Mouse (Mus musculus): ENCODE results near the gene Gpr4. TPM values are rescaled to one million over a fixed set of nuclear protein-coding genes. Genes with fewer than 3 reads are reported as not detected.
A peak's percentile ranks its signal among the peaks of the same experiment; 100 is the strongest.

Gene Gpr4
- polyA plus RNA-seq, 1 experiment from 2014 or later: 1.6 TPM

GRCm38 (mm10) chr7:19227883-19228792 is 15.8 kb downstream of the Gpr4 start, which contains the start of gene Opa3:
Opa3 (plus strand) TSS chr7:19228334.
- WGBS: under 1% methylated on average over 90 of the region's 91 CpGs
- no peaks in the 10 kb centered on the region for H3K9me3 ChIP-seq (ENCODE audit: control insufficient read depth, low read length)
- ATAC-seq (replicated peaks; ENCODE audit: low FRiP score): peak; percentile 95

GRCm38 (mm10) chr7:19228793-19229148 is 16.4 kb downstream of the Gpr4 start:
- H3K9ac ChIP-seq (ENCODE audit: low read length): peak overlapping the region; percentile 69
- H3K27me3 ChIP-seq (ENCODE audit: control insufficient read depth, insufficient read depth, low read length): no peaks in the 10 kb centered on the region
- ATAC-seq (replicated peaks; ENCODE audit: low FRiP score) (no peak), DNase-seq (ENCODE audit: low spot score) (no peak)
- peaks cover 2% of the 10 kb centered on the region; the same call in 1 of the 2 replicates for H3K4me1 ChIP-seq (replicated peaks; ENCODE audit: control insufficient read depth, insufficient read depth, low read length)
- no peaks in the 10 kb centered on the region for H3K36me3 ChIP-seq (ENCODE audit: control insufficient read depth, insufficient read depth, low read length)
- WGBS: under 1% methylated on average over 14 of the region's 14 CpGs
- peak overlapping the region; percentile 64 for H3K27ac ChIP-seq (ENCODE audit: low read depth, low read length)
- peak overlapping the region; percentile 60 for H3K4me3 ChIP-seq (ENCODE audit: low read depth, low read length)
- H3K4me2 ChIP-seq (ENCODE audit: low read depth, low read length, severe bottlenecking): peak overlapping the region; percentile 87
- H3K9me3 ChIP-seq (ENCODE audit: control insufficient read depth, low read length): no peaks in the 10 kb centered on the region

More at GRCm38 (mm10) chr7:19227883-19228792, 15.8 kb downstream of the Gpr4 start, which contains the start of gene Opa3:
- DNase-seq (ENCODE audit: low spot score): peak; percentile 99
- Histone ChIP-seq H3K4me1 (replicated peaks; ENCODE audit: control insufficient read depth, insufficient read depth, low read length) (peaks cover 2% of the 10 kb centered on the region; the same call in 1 of the 2 replicates), H3K27ac (ENCODE audit: low read depth, low read length) (peak within 1 kb of the TSS; percentile 98), H3K9ac (ENCODE audit: low read length) (peak within 1 kb of the TSS; percentile 71), H3K27me3 (ENCODE audit: control insufficient read depth, insufficient read depth, low read length) (no peaks in the 10 kb centered on the region), H3K4me2 (ENCODE audit: low read depth, low read length, severe bottlenecking) (peak within 1 kb of the TSS; percentile 87), H3K36me3 (ENCODE audit: control insufficient read depth, insufficient read depth, low read length) (no peaks in the 10 kb centered on the region), H3K4me3 (ENCODE audit: low read depth, low read length) (peak within 1 kb of the TSS; percentile 60)

- ATAC-seq (replicated peaks; ENCODE audit: low FRiP score) (no peak), DNase-seq (ENCODE audit: low spot score) (no peak)
- H3K4me2 ChIP-seq (ENCODE audit: low read depth, low read length, severe bottlenecking): peak overlapping the region; percentile 87
- H3K4me3 ChIP-seq (ENCODE audit: low read depth, low read length): peak overlapping the region; percentile 60
- H3K27ac ChIP-seq (ENCODE audit: low read depth, low read length): no peak overlapping the region
- peaks cover 2% of the 10 kb centered on the region; the same call in 1 of the 2 replicates for H3K4me1 ChIP-seq (replicated peaks; ENCODE audit: control insufficient read depth, insufficient read depth, low read length)
- no peaks in the 10 kb centered on the region for H3K9me3 ChIP-seq (ENCODE audit: control insufficient read depth, low read length)
- no peaks in the 10 kb centered on the region for H3K27me3 ChIP-seq (ENCODE audit: control insufficient read depth, insufficient read depth, low read length)
- WGBS: 49% methylated on average over 5 of the region's 5 CpGs
- H3K9ac ChIP-seq (ENCODE audit: low read length): peak overlapping the region; percentile 69
- H3K36me3 ChIP-seq (ENCODE audit: control insufficient read depth, insufficient read depth, low read length): no peaks in the 10 kb centered on the region
Observed at GRCm38 (mm10) chr7:19229404-19229803, 17.1 kb downstream of the Gpr4 start.

GRCm38 (mm10) chr7:19230041-19230580 is 17.8 kb downstream of the Gpr4 start:
- Histone ChIP-seq H3K9me3 (ENCODE audit: control insufficient read depth, low read length) (no peaks in the 10 kb centered on the region), H3K4me2 (ENCODE audit: low read depth, low read length, severe bottlenecking) (no peak overlapping the region), H3K4me3 (ENCODE audit: low read depth, low read length) (no peak overlapping the region), H3K36me3 (ENCODE audit: control insufficient read depth, insufficient read depth, low read length) (no peaks in the 10 kb centered on the region), H3K27ac (ENCODE audit: low read depth, low read length) (no peak overlapping the region), H3K4me1 (replicated peaks; ENCODE audit: control insufficient read depth, insufficient read depth, low read length) (peaks cover 2% of the 10 kb centered on the region; the same call in 1 of the 2 replicates), H3K27me3 (ENCODE audit: control insufficient read depth, insufficient read depth, low read length) (no peaks in the 10 kb centered on the region), H3K9ac (ENCODE audit: low read length) (no peak overlapping the region)
- DNase-seq (ENCODE audit: low spot score) (no peak), ATAC-seq (replicated peaks; ENCODE audit: low FRiP score) (no peak)
- 96% methylated on average over 2 of the region's 2 CpGs for WGBS

GRCm38 (mm10) chr7:19230899-19231298 is 18.6 kb downstream of the Gpr4 start:
- H3K4me2 ChIP-seq (ENCODE audit: low read depth, low read length, severe bottlenecking): no peak overlapping the region
- no peak for ATAC-seq (replicated peaks; ENCODE audit: low FRiP score)
- no peaks in the 10 kb centered on the region for H3K36me3 ChIP-seq (ENCODE audit: control insufficient read depth, insufficient read depth, low read length)
- WGBS: 98% methylated on average over 5 of the region's 5 CpGs
- no peak for DNase-seq (ENCODE audit: low spot score)
- H3K4me1 ChIP-seq (replicated peaks; ENCODE audit: control insufficient read depth, insufficient read depth, low read length): peaks cover 2% of the 10 kb centered on the region; the same call in 1 of the 2 replicates
- no peak overlapping the region for H3K9ac ChIP-seq (ENCODE audit: low read length)
- H3K27me3 ChIP-seq (ENCODE audit: control insufficient read depth, insufficient read depth, low read length): no peaks in the 10 kb centered on the region
- no peak overlapping the region for H3K27ac ChIP-seq (ENCODE audit: low read depth, low read length)
- H3K9me3 ChIP-seq (ENCODE audit: control insufficient read depth, low read length): no peaks in the 10 kb centered on the region
- no peak overlapping the region for H3K4me3 ChIP-seq (ENCODE audit: low read depth, low read length)

GRCm38 (mm10) chr7:19231849-19232248 is 19.5 kb downstream of the Gpr4 start:
- WGBS: 97% methylated on average over 3 of the region's 3 CpGs

GRCm38 (mm10) chr7:19234652-19235051 is 22.3 kb downstream of the Gpr4 start:
- Histone ChIP-seq H3K36me3 (ENCODE audit: control insufficient read depth, insufficient read depth, low read length) (no peaks in the 10 kb centered on the region), H3K4me2 (ENCODE audit: low read depth, low read length, severe bottlenecking) (no peak overlapping the region), H3K27ac (ENCODE audit: low read depth, low read length) (no peak overlapping the region), H3K9me3 (ENCODE audit: control insufficient read depth, low read length) (no peaks in the 10 kb centered on the region), H3K27me3 (ENCODE audit: control insufficient read depth, insufficient read depth, low read length) (no peaks in the 10 kb centered on the region), H3K4me3 (ENCODE audit: low read depth, low read length) (no peak overlapping the region), H3K4me1 (replicated peaks; ENCODE audit: control insufficient read depth, insufficient read depth, low read length) (no peaks in the 10 kb centered on the region; the same call in 1 of the 2 replicates), H3K9ac (ENCODE audit: low read length) (no peak overlapping the region)
- ATAC-seq (replicated peaks; ENCODE audit: low FRiP score): no peak
- DNase-seq (ENCODE audit: low spot score): no peak
- 78% methylated on average over 5 of the region's 5 CpGs for WGBS

More at GRCm38 (mm10) chr7:19231849-19232248, 19.5 kb downstream of the Gpr4 start:
- Histone ChIP-seq H3K9ac (ENCODE audit: low read length) (no peak overlapping the region), H3K27me3 (ENCODE audit: control insufficient read depth, insufficient read depth, low read length) (no peaks in the 10 kb centered on the region), H3K36me3 (ENCODE audit: control insufficient read depth, insufficient read depth, low read length) (no peaks in the 10 kb centered on the region), H3K4me1 (replicated peaks; ENCODE audit: control insufficient read depth, insufficient read depth, low read length) (peaks cover 2% of the 10 kb centered on the region; the same call in 1 of the 2 replicates), H3K27ac (ENCODE audit: low read depth, low read length) (no peak overlapping the region), H3K4me3 (ENCODE audit: low read depth, low read length) (no peak overlapping the region), H3K4me2 (ENCODE audit: low read depth, low read length, severe bottlenecking) (no peak overlapping the region), H3K9me3 (ENCODE audit: control insufficient read depth, low read length) (no peaks in the 10 kb centered on the region)
- ATAC-seq (replicated peaks; ENCODE audit: low FRiP score) (no peak), DNase-seq (ENCODE audit: low spot score) (no peak)

GRCm38 (mm10) chr7:19235092-19235671 is 22.8 kb downstream of the Gpr4 start:
- no peaks in the 10 kb centered on the region for H3K36me3 ChIP-seq (ENCODE audit: control insufficient read depth, insufficient read depth, low read length)
- H3K9ac ChIP-seq (ENCODE audit: low read length): no peak overlapping the region
- WGBS: 88% methylated on average over 2 of the region's 2 CpGs

More at GRCm38 (mm10) chr7:19235092-19235671, 22.8 kb downstream of the Gpr4 start:
- DNase-seq (ENCODE audit: low spot score) (no peak), ATAC-seq (replicated peaks; ENCODE audit: low FRiP score) (no peak)
- H3K9me3 ChIP-seq (ENCODE audit: control insufficient read depth, low read length): no peaks in the 10 kb centered on the region
- H3K4me2 ChIP-seq (ENCODE audit: low read depth, low read length, severe bottlenecking): no peak overlapping the region
- H3K4me3 ChIP-seq (ENCODE audit: low read depth, low read length): no peak overlapping the region
- H3K27me3 ChIP-seq (ENCODE audit: control insufficient read depth, insufficient read depth, low read length): no peaks in the 10 kb centered on the region
- H3K4me1 ChIP-seq (replicated peaks; ENCODE audit: control insufficient read depth, insufficient read depth, low read length): no peaks in the 10 kb centered on the region; the same call in 1 of the 2 replicates
- no peak overlapping the region for H3K27ac ChIP-seq (ENCODE audit: low read depth, low read length)
